ENCODE assay signal across 19 mouse cellular contexts in the genomic region with DNA sequence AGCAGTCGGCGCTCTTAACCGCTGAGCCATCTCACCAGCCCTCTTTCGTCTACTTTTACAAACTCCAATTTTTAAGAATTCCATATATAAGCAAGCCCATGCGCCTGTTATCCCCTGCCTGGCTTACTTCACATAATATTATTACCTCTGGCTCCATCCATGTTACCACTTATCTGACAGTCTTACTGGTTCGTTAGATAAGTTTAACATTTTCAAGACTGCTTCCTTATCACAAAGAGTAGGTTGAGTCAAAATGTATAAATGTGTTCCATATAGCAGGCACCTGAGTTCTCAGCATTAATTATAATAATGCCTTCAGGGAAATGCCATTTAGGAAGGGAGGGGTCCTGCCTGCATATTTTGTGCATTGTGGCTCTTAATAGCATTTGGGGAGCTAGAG.
DNase-seq lines count a peak whose midpoint lies in the region; ATAC-seq and TF ChIP-seq lines count a peak whose summit lies in the region.
"Had no signal": no experiment of that assay in that cellular context is flagged by ENCODE, and none has a peak within 500 bp of the region (broad histone marks: within the 10 kb centered on the region; RNA-seq: fewer than 3 reads in every experiment).

No protein-coding gene starts in this region.

- no peak for TF ChIP-seq EP300 in liver, postnatal 0 days (IDR thresholded peaks at IDR 0.05; ENCODE audit: low read depth)
- peak; percentile 46 to 81; a peak in 3 of 4 replicates for TF ChIP-seq EP300 in MEL (IDR thresholded peaks at IDR 0.05; ENCODE audit: low read depth in 1 of 2, low read length in 2 of 2)
- TF ChIP-seq EP300 in stomach, postnatal 0 days (optimal IDR thresholded peaks at IDR 0.05), result no peak

- H3K79me2 ChIP-seq in MEL (ENCODE audit: control insufficient read depth, insufficient read depth, low read length, poor library complexity), result no peaks in the 10 kb centered on the region

- no peak for ATAC-seq in liver, postnatal 0 days
- no peak for ATAC-seq in liver, embryonic 12.5 days
- ATAC-seq in stomach, postnatal 0 days (ENCODE audit: low FRiP score, low TSS enrichment), result no peak
- ATAC-seq: activated CD4-positive, CD25-positive, alpha-beta regulatory T cell, adult 4 months; CD4-positive, CD25-positive, alpha-beta regulatory T cell, adult 4 months; Patski had no signal

- peak overlapping the region; percentile 91 for H3K27ac ChIP-seq in gastrocnemius, adult 2 months
- H3K27ac ChIP-seq in liver, postnatal 0 days (ENCODE audit: low read depth), result peak overlapping the region; percentile 81
- H3K27ac ChIP-seq in liver, embryonic 12.5 days, result no peak overlapping the region
- peak overlapping the region; percentile 95 for H3K27ac ChIP-seq in MEL (ENCODE audit: control insufficient read depth, low read depth, low read length)
- H3K27ac ChIP-seq in stomach, postnatal 0 days (replicated peaks), result peak overlapping the region; percentile 40; the same call in 1 of the 2 replicates

- 84% methylated on average over 6 of the region's 6 CpGs for WGBS in liver, postnatal 0 days (ENCODE audit: insufficient replicate concordance)
- WGBS in liver, embryonic 12.5 days (ENCODE audit: insufficient replicate concordance), result 74% methylated on average over 6 of the region's 6 CpGs
- WGBS in stomach, postnatal 0 days, result 88% methylated on average over 6 of the region's 6 CpGs

- no peak overlapping the region for H3K4me2 ChIP-seq in liver, postnatal 0 days (ENCODE audit: low read depth, low read length)
- no peak overlapping the region for H3K4me2 ChIP-seq in liver, embryonic 12.5 days
- no peak overlapping the region for H3K4me2 ChIP-seq in stomach, postnatal 0 days (replicated peaks; ENCODE audit: low read depth)

- TF ChIP-seq RAD21 in MEL (IDR thresholded peaks at IDR 0.05; ENCODE audit: low read depth, low read length), result no peak

- H3K27me3 ChIP-seq in liver, postnatal 0 days (ENCODE audit: insufficient read depth, low read length), result no peaks in the 10 kb centered on the region
- no peaks in the 10 kb centered on the region for H3K27me3 ChIP-seq in liver, embryonic 12.5 days (replicated peaks)
- no peaks in the 10 kb centered on the region for H3K27me3 ChIP-seq in MEL (ENCODE audit: control insufficient read depth in 1 of 2, insufficient read depth in 2 of 2, low read length in 2 of 2)
- H3K27me3 ChIP-seq in stomach, postnatal 0 days (ENCODE audit: control insufficient read depth, insufficient read depth, low read length), result no peaks in the 10 kb centered on the region
- H3K27me3 ChIP-seq: CH12.LX, Patski had no signal

- no peak for TF ChIP-seq CTCF in gastrocnemius, adult 2 months (IDR thresholded peaks at IDR 0.05)
- no peak for TF ChIP-seq CTCF in liver, postnatal 0 days (IDR thresholded peaks at IDR 0.05; ENCODE audit: low read depth)
- no peak for TF ChIP-seq CTCF in MEL (IDR thresholded peaks at IDR 0.05 in 2 of 3, conservative IDR thresholded peaks at IDR 0.05 in 1 of 3; ENCODE audit: control insufficient read depth in 1 of 3, insufficient read depth in 1 of 3, low read depth in 2 of 3, low read length in 3 of 3, poor library complexity in 1 of 3, severe bottlenecking in 1 of 3)
- TF ChIP-seq CTCF in stomach, postnatal 0 days (IDR thresholded peaks at IDR 0.05; ENCODE audit: low read depth), result no peak

- intact Hi-C loops in gastrocnemius, adult 2 months (cut with DNase I), result no loop called here

- no peak for DNase-seq in gastrocnemius, adult 2 months
- no peak for DNase-seq in gastrocnemius, postnatal 25 days
- DNase-seq in liver, postnatal 0 days, result no peak
- peak; percentile 41 for DNase-seq in MEL (ENCODE audit: low read depth, low spot score)
- no peak for DNase-seq in stomach, postnatal 0 days (ENCODE audit: low spot score)
- DNase-seq in spleen, postnatal 10 days (ENCODE audit: low spot score in 2 of 2), result no peak
- no peak for DNase-seq in ovary, postnatal 10 days (ENCODE audit: low spot score)
- DNase-seq: adrenal gland, adult 2 months; adrenal gland, adult 8-10 months; adrenal gland, postnatal 10 days; adrenal gland, postnatal 14 days; adrenal gland, postnatal 25 days; B cell, adult 2 months had no signal

- no peaks in the 10 kb centered on the region for H3K36me3 ChIP-seq in liver, postnatal 0 days (replicated peaks; ENCODE audit: insufficient read depth, low read length)
- H3K36me3 ChIP-seq in liver, embryonic 12.5 days, result no peaks in the 10 kb centered on the region
- H3K36me3 ChIP-seq in MEL (ENCODE audit: control insufficient read depth in 1 of 2, insufficient read depth in 2 of 2, low read length in 2 of 2), result peaks cover 0 to 24% of the 10 kb centered on the region in 2 experiments; a peak in 2 of 4 replicates
- H3K36me3 ChIP-seq in stomach, postnatal 0 days (ENCODE audit: control insufficient read depth, insufficient read depth, low read length), result no peaks in the 10 kb centered on the region

- TF ChIP-seq POLR2A in MEL (IDR thresholded peaks at IDR 0.05; ENCODE audit: control insufficient read depth in 1 of 2, insufficient read depth in 1 of 2, low read depth in 1 of 2, low read length in 2 of 2, poor library complexity in 1 of 2), result no peak

- H3K9ac ChIP-seq in liver, postnatal 0 days (replicated peaks), result no peak overlapping the region
- no peak overlapping the region for H3K9ac ChIP-seq in liver, embryonic 12.5 days
- H3K9ac ChIP-seq in MEL (ENCODE audit: control insufficient read depth, low read depth, low read length, poor library complexity, severe bottlenecking), result no peak overlapping the region
- H3K9ac ChIP-seq in stomach, postnatal 0 days (ENCODE audit: low read length), result no peak overlapping the region

- H3K4me3 ChIP-seq in gastrocnemius, adult 2 months, result no peak overlapping the region
- no peak overlapping the region for H3K4me3 ChIP-seq in liver, postnatal 0 days (ENCODE audit: low read depth, low read length)
- H3K4me3 ChIP-seq in liver, embryonic 12.5 days, result no peak overlapping the region
- H3K4me3 ChIP-seq in MEL (ENCODE audit: control insufficient read depth in 1 of 2, insufficient read depth in 1 of 2, low read depth in 2 of 2, low read length in 2 of 2), result no peak overlapping the region; a peak in 1 of 4 replicates
- H3K4me3 ChIP-seq in stomach, postnatal 0 days (ENCODE audit: low read depth, low read length), result no peak overlapping the region

- H3K4me1 ChIP-seq in liver, postnatal 0 days (ENCODE audit: insufficient read depth), result peaks cover 11% of the 10 kb centered on the region
- peaks cover 44% of the 10 kb centered on the region for H3K4me1 ChIP-seq in liver, embryonic 12.5 days
- peaks cover 19 to 26% of the 10 kb centered on the region in 2 experiments for H3K4me1 ChIP-seq in MEL (ENCODE audit: control insufficient read depth in 1 of 2, insufficient read depth in 2 of 2, low read length in 2 of 2)
- H3K4me1 ChIP-seq in stomach, postnatal 0 days (replicated peaks; ENCODE audit: control insufficient read depth, insufficient read depth), result no peaks in the 10 kb centered on the region

- no peaks in the 10 kb centered on the region for H3K9me3 ChIP-seq in liver, postnatal 0 days (ENCODE audit: low read length)
- no peaks in the 10 kb centered on the region for H3K9me3 ChIP-seq in liver, embryonic 12.5 days (replicated peaks)
- no peaks in the 10 kb centered on the region for H3K9me3 ChIP-seq in MEL (replicated peaks; ENCODE audit: insufficient read depth, low read length)
- H3K9me3 ChIP-seq in stomach, postnatal 0 days (ENCODE audit: control insufficient read depth, low read length), result no peaks in the 10 kb centered on the region
- H3K9me3 ChIP-seq: G1E had no signal

TF ChIP-seq in MEL, 35 proteins besides CTCF, POLR2A, EP300 and RAD21:
- TF ChIP-seq ZNF384 (IDR thresholded peaks at IDR 0.05; ENCODE audit: low read depth, low read length) (no peak), TCF12 (IDR thresholded peaks at IDR 0.05; ENCODE audit: low read depth, low read length) (peak; percentile 77), CHD2 (IDR thresholded peaks at IDR 0.05; ENCODE audit: low read length) (no peak), ETS1 (IDR thresholded peaks at IDR 0.05; ENCODE audit: low read depth, low read length) (peak; percentile 48; the same call in 1 of the 2 replicates), GATA1 (IDR thresholded peaks at IDR 0.05; ENCODE audit: low read depth, low read length) (peak; percentile 77), MYB (IDR thresholded peaks at IDR 0.05; ENCODE audit: low read depth, low read length) (0 out of 2 replicates have a peak, but pooled peaks have one; percentile 28)
TF ChIP-seq in MEL: peak in this region for 4.
